Mouse (Mus musculus): ENCODE results near the gene Cdh18. TPM values are rescaled to one million over a fixed set of nuclear protein-coding genes. Genes with fewer than 3 reads are reported as not detected.
"Not testable (repeated sequence)": the region's sequence is repeated elsewhere in the genome, so short reads cannot be mapped to it uniquely, and the experiment has no call there.

Gene Cdh18
- polyA plus RNA-seq, 1 experiment, result 13.0 TPM

DNA sequence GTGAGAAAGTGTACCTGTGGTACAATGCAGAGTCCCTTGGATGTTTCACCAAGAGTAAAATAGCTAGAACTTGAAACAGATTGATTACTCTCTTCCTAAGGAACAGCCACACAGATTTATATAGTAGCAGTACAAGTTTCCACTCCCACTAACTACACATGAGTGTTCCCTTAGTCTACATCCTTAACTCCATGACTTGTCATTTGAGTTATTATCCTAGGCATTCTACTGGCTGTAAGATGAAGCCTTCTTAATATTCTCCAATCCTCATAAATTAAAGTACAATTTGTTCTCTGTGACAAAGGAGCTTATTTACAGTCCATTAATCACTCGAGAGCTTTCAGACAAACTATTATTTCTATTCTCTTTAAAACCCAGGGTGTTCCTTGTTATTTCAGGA, 756.2 kb downstream of the Cdh18 start:
- Histone ChIP-seq H3K4me3 (ENCODE audit: insufficient read depth, low read length) (no peak overlapping the region), H3K4me1 (ENCODE audit: control insufficient read depth, insufficient read depth, low read length) (no peaks in the 10 kb centered on the region), H3K27ac (ENCODE audit: insufficient read depth, low read length) (no peak overlapping the region)
- TF ChIP-seq POLR2A (IDR thresholded peaks at IDR 0.05; ENCODE audit: extremely low read depth, insufficient read depth, low read length) (no peak), CTCF (IDR thresholded peaks at IDR 0.05; ENCODE audit: extremely low read depth, insufficient read depth, low read length) (no peak)

DNA sequence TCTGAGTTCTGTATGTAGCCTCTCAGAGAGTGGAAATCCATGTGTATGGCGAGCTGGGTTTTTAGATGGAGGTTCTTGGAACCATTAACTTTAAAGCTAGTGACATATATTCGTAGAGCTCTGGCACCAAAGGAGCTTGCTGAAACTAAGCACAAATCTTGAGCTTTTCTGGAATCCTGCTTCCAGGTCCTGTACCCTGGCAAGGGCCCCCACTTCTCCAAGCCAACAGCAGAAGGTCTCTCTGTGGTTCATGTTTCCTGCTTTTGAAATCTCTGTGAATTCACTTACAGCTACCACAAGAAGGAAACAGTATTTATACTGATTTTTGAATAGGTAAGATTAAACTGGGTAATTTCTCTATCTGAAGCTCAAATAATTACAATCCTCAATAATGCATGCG, 767.9 kb downstream of the Cdh18 start:
- Histone ChIP-seq H3K4me3 (ENCODE audit: insufficient read depth, low read length) (no peak overlapping the region), H3K27ac (ENCODE audit: insufficient read depth, low read length) (no peak overlapping the region), H3K4me1 (ENCODE audit: control insufficient read depth, insufficient read depth, low read length) (no peaks in the 10 kb centered on the region)
- TF ChIP-seq POLR2A (IDR thresholded peaks at IDR 0.05; ENCODE audit: extremely low read depth, insufficient read depth, low read length), result no peak
- no peak for TF ChIP-seq CTCF (IDR thresholded peaks at IDR 0.05; ENCODE audit: extremely low read depth, insufficient read depth, low read length)

GRCm38 (mm10) chr15:23317409-23317808, 768.6 kb downstream of the Cdh18 start:
- no peak overlapping the region for H3K27ac ChIP-seq (ENCODE audit: insufficient read depth, low read length)
- no peak overlapping the region for H3K4me3 ChIP-seq (ENCODE audit: insufficient read depth, low read length)
- no peaks in the 10 kb centered on the region for H3K4me1 ChIP-seq (ENCODE audit: control insufficient read depth, insufficient read depth, low read length)
- no peak for TF ChIP-seq POLR2A (IDR thresholded peaks at IDR 0.05; ENCODE audit: extremely low read depth, insufficient read depth, low read length)
- no peak for TF ChIP-seq CTCF (IDR thresholded peaks at IDR 0.05; ENCODE audit: extremely low read depth, insufficient read depth, low read length)

- H3K4me3 ChIP-seq (ENCODE audit: insufficient read depth, low read length); H3K4me1 ChIP-seq (ENCODE audit: control insufficient read depth, insufficient read depth, low read length); H3K27ac ChIP-seq (ENCODE audit: insufficient read depth, low read length): not testable (repeated sequence)
These were observed 791.5 kb downstream of the Cdh18 start for GRCm38 (mm10) chr15:23340338-23340737.

DNA sequence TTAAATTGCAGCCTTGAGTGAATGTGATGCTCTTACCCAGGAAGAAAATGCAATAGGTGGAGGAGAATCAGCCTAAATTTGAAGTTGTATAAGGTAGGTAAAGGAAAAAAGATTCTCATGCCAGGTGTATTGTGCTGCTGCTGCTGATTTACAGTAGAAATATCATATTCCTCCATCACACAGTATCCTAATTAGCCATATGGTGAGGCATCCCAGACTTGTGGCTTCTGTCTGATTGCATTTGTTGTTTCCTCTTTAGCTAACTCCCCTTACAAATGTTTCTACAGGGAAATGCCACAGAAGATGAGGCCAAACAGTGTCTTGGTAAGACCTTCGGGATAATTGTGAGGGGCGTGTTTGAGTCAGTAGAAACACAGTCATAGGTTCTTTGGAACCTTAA, 802.3 kb downstream of the Cdh18 start:
- H3K4me3 ChIP-seq (ENCODE audit: insufficient read depth, low read length), result no peak overlapping the region
- H3K4me1 ChIP-seq (ENCODE audit: control insufficient read depth, insufficient read depth, low read length), result no peaks in the 10 kb centered on the region
- TF ChIP-seq CTCF (IDR thresholded peaks at IDR 0.05; ENCODE audit: extremely low read depth, insufficient read depth, low read length) (no peak), POLR2A (IDR thresholded peaks at IDR 0.05; ENCODE audit: extremely low read depth, insufficient read depth, low read length) (no peak)
- no peak overlapping the region for H3K27ac ChIP-seq (ENCODE audit: insufficient read depth, low read length)

GRCm38 (mm10) chr15:23366325-23366724, 817.5 kb downstream of the Cdh18 start:
- H3K4me1 ChIP-seq (ENCODE audit: control insufficient read depth, insufficient read depth, low read length), result no peaks in the 10 kb centered on the region
- no peak overlapping the region for H3K4me3 ChIP-seq (ENCODE audit: insufficient read depth, low read length)
- no peak overlapping the region for H3K27ac ChIP-seq (ENCODE audit: insufficient read depth, low read length)
- no peak for TF ChIP-seq CTCF (IDR thresholded peaks at IDR 0.05; ENCODE audit: extremely low read depth, insufficient read depth, low read length)

DNA sequence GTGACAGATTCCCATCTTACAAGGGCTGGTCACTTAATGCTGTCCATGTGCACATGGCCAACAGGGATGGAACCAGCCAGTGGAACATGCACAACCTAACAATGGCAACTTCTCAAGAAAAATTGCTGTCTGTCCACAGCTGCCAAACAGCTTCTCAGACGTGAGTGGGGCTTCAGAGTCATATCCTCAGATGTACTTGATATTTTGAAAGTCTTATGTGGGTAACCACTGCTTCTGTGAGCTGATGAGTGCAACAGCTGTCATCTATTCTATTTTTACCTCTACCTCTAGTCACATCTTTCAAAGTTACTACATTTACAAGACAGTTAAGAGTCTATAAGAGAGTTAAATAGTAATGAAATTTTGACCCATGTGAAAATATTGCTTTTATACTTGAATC, 818.9 kb downstream of the Cdh18 start:
- no peaks in the 10 kb centered on the region for H3K4me1 ChIP-seq (ENCODE audit: control insufficient read depth, insufficient read depth, low read length)
- H3K4me3 ChIP-seq (ENCODE audit: insufficient read depth, low read length), result no peak overlapping the region
- TF ChIP-seq POLR2A (IDR thresholded peaks at IDR 0.05; ENCODE audit: extremely low read depth, insufficient read depth, low read length), result no peak
- TF ChIP-seq CTCF (IDR thresholded peaks at IDR 0.05; ENCODE audit: extremely low read depth, insufficient read depth, low read length), result no peak
- H3K27ac ChIP-seq (ENCODE audit: insufficient read depth, low read length), result no peak overlapping the region

DNA sequence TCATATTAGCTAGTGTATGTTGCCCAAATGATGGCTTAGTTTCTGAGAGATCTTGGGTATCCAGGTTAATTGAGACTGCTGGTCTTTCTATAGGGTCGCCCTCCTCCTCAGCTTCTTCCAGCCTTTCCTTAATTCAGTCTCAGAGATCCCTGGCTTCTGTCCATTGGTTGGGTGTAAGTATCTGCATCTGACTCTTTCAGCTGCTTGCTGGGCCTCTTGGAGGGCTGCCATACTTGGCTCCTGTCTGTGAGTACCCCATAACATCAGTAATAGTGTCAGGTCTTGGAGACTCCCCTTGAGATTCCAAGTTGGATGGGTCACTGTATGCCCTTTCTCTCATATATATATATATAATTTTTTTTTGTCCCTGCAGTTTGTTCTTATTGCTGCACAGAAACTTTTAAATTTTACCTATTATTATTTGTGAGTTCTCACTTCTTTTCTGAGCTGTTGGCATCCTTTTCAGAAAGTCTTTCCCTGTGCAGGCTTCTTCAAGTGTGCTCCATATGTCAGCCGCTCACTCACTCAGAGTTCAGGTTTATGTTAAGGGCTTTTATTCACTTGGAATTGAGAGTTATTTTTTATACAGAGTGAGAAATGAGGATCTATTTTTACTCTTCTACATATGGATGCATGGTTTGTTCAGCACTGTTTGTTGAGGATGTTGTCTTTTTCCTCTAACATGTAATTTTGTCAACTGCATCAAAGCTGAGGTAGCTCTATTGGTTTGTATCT, 829.4 kb downstream of the Cdh18 start:
- Histone ChIP-seq H3K4me3 (ENCODE audit: insufficient read depth, low read length) (no peak overlapping the region), H3K4me1 (ENCODE audit: control insufficient read depth, insufficient read depth, low read length) (no peaks in the 10 kb centered on the region; the same call in 1 of the 2 replicates), H3K27ac (ENCODE audit: insufficient read depth, low read length) (peak overlapping the region; percentile 56; the same call in 1 of the 2 replicates)
- TF ChIP-seq POLR2A (IDR thresholded peaks at IDR 0.05; ENCODE audit: extremely low read depth, insufficient read depth, low read length), result no peak
- TF ChIP-seq CTCF (IDR thresholded peaks at IDR 0.05; ENCODE audit: extremely low read depth, insufficient read depth, low read length), result no peak

DNA sequence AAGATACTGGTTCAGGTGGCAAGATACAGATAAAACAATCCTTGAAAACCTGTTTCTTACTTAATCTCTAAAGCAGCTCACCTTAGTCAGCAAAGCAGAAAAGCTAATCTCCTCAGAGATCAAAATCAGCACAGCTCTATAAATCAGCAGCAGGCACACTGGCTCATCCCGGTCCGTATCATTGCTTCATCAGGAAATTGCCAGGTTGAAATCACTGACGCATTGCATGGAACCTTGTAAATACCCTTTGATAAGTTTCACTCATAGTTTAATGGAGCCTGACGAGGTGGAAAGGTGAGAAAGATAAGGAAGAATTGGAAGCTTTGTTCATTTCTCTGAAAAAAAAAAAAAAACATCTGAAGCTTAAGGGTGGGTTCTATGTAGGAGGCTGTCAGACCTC, 837.0 kb downstream of the Cdh18 start:
- Histone ChIP-seq H3K4me1 (ENCODE audit: control insufficient read depth, insufficient read depth, low read length) (no peaks in the 10 kb centered on the region), H3K4me3 (ENCODE audit: insufficient read depth, low read length) (no peak overlapping the region), H3K27ac (ENCODE audit: insufficient read depth, low read length) (no peak overlapping the region)
- TF ChIP-seq POLR2A (IDR thresholded peaks at IDR 0.05; ENCODE audit: extremely low read depth, insufficient read depth, low read length) (no peak), CTCF (IDR thresholded peaks at IDR 0.05; ENCODE audit: extremely low read depth, insufficient read depth, low read length) (no peak)

- no peak overlapping the region for H3K27ac ChIP-seq (ENCODE audit: insufficient read depth, low read length)
These were observed 847.8 kb downstream of the Cdh18 start for GRCm38 (mm10) chr15:23396646-23397045.

More at GRCm38 (mm10) chr15:23396646-23397045, 847.8 kb downstream of the Cdh18 start:
- TF ChIP-seq CTCF (IDR thresholded peaks at IDR 0.05; ENCODE audit: extremely low read depth, insufficient read depth, low read length), result no peak
- no peak for TF ChIP-seq POLR2A (IDR thresholded peaks at IDR 0.05; ENCODE audit: extremely low read depth, insufficient read depth, low read length)
- H3K4me1 ChIP-seq (ENCODE audit: control insufficient read depth, insufficient read depth, low read length), result no peaks in the 10 kb centered on the region
- H3K4me3 ChIP-seq (ENCODE audit: insufficient read depth, low read length), result no peak overlapping the region

All from cortical plate, adult 2 months (tissue).